Mouse (Mus musculus) bone marrow macrophage, adult 2 months (primary cell): ENCODE data around the gene Btg1.

ENCODE experiments used
- CTCF ChIP-seq: IDR thresholded peaks from 2 replicates; pipeline ENCODE4 v1.5.1; 2012; ENCODE audit warnings: low read depth, mild to moderate bottlenecking, low read length, moderate library complexity
- POLR2A ChIP-seq: IDR thresholded peaks from 2 replicates; pipeline ENCODE4 v1.6.1; 2012; ENCODE audit warnings: mild to moderate bottlenecking, low read depth, low read length, borderline replicate concordance

DNA sequence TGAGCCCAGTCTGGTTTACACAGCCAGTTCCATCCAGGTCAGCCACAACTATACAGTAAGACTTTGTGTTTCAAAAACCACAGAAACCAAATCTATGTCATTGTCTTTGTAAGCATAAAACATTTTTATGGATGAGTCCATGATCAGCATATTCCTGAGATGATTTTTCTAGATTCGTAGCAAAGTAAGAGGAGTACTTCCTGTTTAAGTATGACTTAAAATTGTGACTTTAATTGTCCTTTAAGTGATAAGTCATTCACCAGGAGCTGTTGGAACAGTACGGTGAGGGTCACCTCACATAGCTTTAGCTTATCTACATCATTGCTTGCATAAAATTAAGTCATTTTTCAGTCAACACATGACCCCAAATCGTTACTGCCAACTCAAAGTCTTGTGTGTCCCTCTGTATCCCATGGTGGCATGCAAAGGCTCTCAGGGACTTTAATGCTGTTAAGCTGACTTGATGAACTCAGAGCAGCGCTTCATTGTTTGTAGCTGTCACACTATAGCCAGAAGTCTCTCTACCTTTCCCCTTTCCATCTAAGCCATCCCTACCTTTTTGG is 6.9 kb downstream of the Btg1 start:
- TF ChIP-seq POLR2A (no peak), CTCF (no peak)
